Mouse (Mus musculus) heart, postnatal 0 days (tissue): ENCODE data around the gene Adcy1.

Experiments
- CTCF ChIP-seq: IDR thresholded peaks from 2 replicates; pipeline ENCODE4 v1.5.1; 2016; ENCODE audit warnings: antibody characterized with exemption, control low read depth, low read depth
- EP300 ChIP-seq: IDR thresholded peaks from 2 replicates; pipeline ENCODE4 v1.6.1; 2016; ENCODE audit warnings: antibody characterized with exemption, low read depth

GRCm38 (mm10) chr11:7067263-7067662 is 4.0 kb downstream of the Adcy1 start:
- TF ChIP-seq CTCF (no peak), EP300 (no peak)
